Mouse (Mus musculus) forebrain, embryonic 13.5 days (tissue): Measurements from ENCODE around the gene Adgrl2. TPM values are rescaled to one million over a fixed set of nuclear protein-coding genes. Genes with fewer than 3 reads are reported as not detected.

Experiments used
- ATAC-seq: fragments of 200-750 bp; cut with Nextera tagmentation; 2 replicates; pipeline ENCODE4 v1.8.0; 2017
- H3K27ac ChIP-seq: fragments of 300-500 bp; sonication (generic); 2 replicates; pipeline ENCODE4 v1.5.1; 2015; ENCODE audit warnings: inconsistent platforms, mild to moderate bottlenecking, moderate library complexity
- H3K27me3 ChIP-seq: fragments of 300-500 bp; sonication (generic); 2 replicates; pipeline ENCODE4 v1.6.1; 2015; ENCODE audit warnings: mild to moderate bottlenecking, inconsistent platforms
- H3K36me3 ChIP-seq: fragments of 300-500 bp; sonication (generic); 2 replicates; pipeline ENCODE4 v1.6.1; 2015; ENCODE audit warnings: mild to moderate bottlenecking, inconsistent platforms; ENCODE audit not compliant: poor library complexity, severe bottlenecking
- H3K4me1 ChIP-seq: fragments of 300-500 bp; sonication (generic); 2 replicates; pipeline ENCODE4 v1.6.1; 2015; ENCODE audit warnings: inconsistent platforms
- H3K4me2 ChIP-seq: fragments of 300-500 bp; sonication (generic); 2 replicates; pipeline ENCODE4 v1.6.1; 2015; ENCODE audit warnings: inconsistent platforms, mild to moderate bottlenecking, moderate library complexity
- H3K4me3 ChIP-seq: fragments of 300-500 bp; sonication (generic); 2 replicates; pipeline ENCODE4 v1.5.1; 2015; ENCODE audit warnings: mild to moderate bottlenecking, inconsistent platforms
- H3K9ac ChIP-seq: fragments of 300-500 bp; sonication (generic); 2 replicates; pipeline ENCODE4 v1.6.1; 2015; ENCODE audit warnings: mild to moderate bottlenecking, inconsistent platforms
- H3K9me3 ChIP-seq: fragments of 300-500 bp; sonication (generic); replicated peaks from 2 replicates; pipeline ENCODE4 v1.6.1; 2016; ENCODE audit warnings: inconsistent platforms
- whole genome bisulfite sequencing: fragments of 180-500 bp; shearing (Covaris S2); methylation state at CpG from one replicate; pipeline ENCODE4 v1.1.7; 2015; 5-methylcytosine and 5-hydroxymethylcytosine counted together
- polyA plus RNA-seq: library from polyadenylated mRNA; unstranded; fragments of >200 nt; fragmentation: Nextera tagmentation; extraction: Ambion mirVana; gene quantifications from 2 replicates; pipeline ENCODE4 v1.2.1, GENCODE M21; 2015

Gene Adgrl2
- polyA plus RNA-seq = 70.1 and 76.1 TPM in 2 replicates

GRCm38 (mm10) chr3:148990531-148991003 is at the start of gene Adgrl2:
Gene Adgrl2, minus strand, starts transcription at chr3:148990555.
- Histone ChIP-seq H3K27me3 (no peaks in the 10 kb centered on the region), H3K4me2 (peak within 1 kb of the TSS; percentile 88), H3K27ac (peak within 1 kb of the TSS; percentile 100), H3K9ac (peak within 1 kb of the TSS; percentile 97), H3K4me3 (peak within 1 kb of the TSS; percentile 95), H3K36me3 (no peaks in the 10 kb centered on the region), H3K4me1 (peaks cover 25% of the 10 kb centered on the region), H3K9me3 (no peaks in the 10 kb centered on the region)
- under 1% methylated on average over 25 of the region's 25 CpGs for WGBS
- no peak; the same call in 1 of the 2 replicates for ATAC-seq

GRCm38 (mm10) chr3:149038771-149039170 is 48.4 kb upstream of the Adgrl2 start:
- ATAC-seq = no peak
- Histone ChIP-seq H3K9me3 (no peaks in the 10 kb centered on the region), H3K9ac (no peak overlapping the region), H3K4me1 (peaks cover 21% of the 10 kb centered on the region), H3K36me3 (no peaks in the 10 kb centered on the region), H3K4me2 (no peak overlapping the region), H3K27me3 (no peaks in the 10 kb centered on the region), H3K27ac (no peak overlapping the region), H3K4me3 (no peak overlapping the region)
- WGBS = 58% methylated on average over 4 of the region's 4 CpGs

GRCm38 (mm10) chr3:149019925-149020324 is 29.6 kb upstream of the Adgrl2 start:
- Histone ChIP-seq H3K9ac (no peak overlapping the region), H3K4me3 (no peak overlapping the region), H3K9me3 (no peaks in the 10 kb centered on the region), H3K27me3 (no peaks in the 10 kb centered on the region), H3K36me3 (no peaks in the 10 kb centered on the region), H3K4me1 (no peaks in the 10 kb centered on the region), H3K27ac (no peak overlapping the region), H3K4me2 (no peak overlapping the region)
- WGBS = 67% methylated on average over 5 of the region's 5 CpGs
- no peak for ATAC-seq

DNA sequence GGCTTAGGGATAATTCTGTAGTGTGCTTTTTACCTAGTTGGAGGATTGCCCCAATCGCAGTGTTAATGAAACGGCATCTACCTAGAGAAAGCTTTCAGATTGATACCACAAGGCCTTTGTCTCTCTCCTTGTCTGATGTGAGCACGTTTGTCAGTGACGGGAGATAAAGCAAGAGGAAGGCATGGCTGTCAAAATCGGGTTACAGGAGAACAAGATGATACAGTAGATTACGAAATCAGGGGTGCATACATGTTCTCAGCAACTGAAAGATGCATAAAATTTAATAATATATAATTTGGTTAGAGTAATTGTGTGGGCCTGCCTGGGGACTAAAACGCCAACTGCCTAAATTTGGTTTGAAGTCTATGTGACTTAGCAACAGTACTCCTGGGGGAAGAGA is 19.0 kb upstream of the Adgrl2 start:
- H3K9me3 ChIP-seq = no peaks in the 10 kb centered on the region
- H3K4me3 ChIP-seq = no peak overlapping the region
- H3K4me2 ChIP-seq = no peak overlapping the region
- no peak overlapping the region for H3K27ac ChIP-seq
- peaks cover 7% of the 10 kb centered on the region; the same call in 1 of the 2 replicates for H3K4me1 ChIP-seq
- no peaks in the 10 kb centered on the region for H3K36me3 ChIP-seq
- no peaks in the 10 kb centered on the region for H3K27me3 ChIP-seq
- ATAC-seq = no peak
- WGBS = 73% methylated on average over 7 of the region's 7 CpGs
- H3K9ac ChIP-seq = no peak overlapping the region

DNA sequence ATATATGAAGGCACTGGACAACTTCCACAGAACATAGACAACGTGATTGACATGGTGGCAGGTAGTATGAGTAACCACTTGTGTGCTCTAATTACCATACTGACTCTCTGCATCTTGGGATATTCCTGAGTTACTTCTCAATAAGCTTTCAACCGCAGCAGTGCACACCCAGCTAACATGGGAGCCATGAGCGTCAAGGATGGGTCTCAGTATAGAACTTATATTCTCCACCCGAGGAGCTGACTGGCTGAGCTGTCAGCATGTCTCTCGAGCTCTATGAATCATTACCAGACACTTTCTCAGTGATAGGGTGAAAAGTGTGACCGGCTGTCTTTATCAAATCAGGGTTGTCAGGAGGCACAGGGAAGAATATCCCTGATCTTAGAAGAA is 18.3 kb upstream of the Adgrl2 start:
- ATAC-seq = no peak

GRCm38 (mm10) chr3:149007860-149008633 is 17.7 kb upstream of the Adgrl2 start:
- no peak overlapping the region for H3K4me3 ChIP-seq
- ATAC-seq = no peak
- peaks cover 7% of the 10 kb centered on the region; the same call in 1 of the 2 replicates for H3K4me1 ChIP-seq
- H3K4me2 ChIP-seq = peak overlapping the region; percentile 14; the same call in 1 of the 2 replicates
- 73% methylated on average over 20 of the region's 20 CpGs for WGBS
- H3K36me3 ChIP-seq = no peaks in the 10 kb centered on the region
- no peak overlapping the region for H3K27ac ChIP-seq
- no peak overlapping the region for H3K9ac ChIP-seq
- no peaks in the 10 kb centered on the region for H3K27me3 ChIP-seq
- H3K9me3 ChIP-seq = no peaks in the 10 kb centered on the region

More for the DNA sequence above, 18.3 kb upstream of the Adgrl2 start:
- Histone ChIP-seq H3K4me3 (no peak overlapping the region), H3K4me1 (peaks cover 7% of the 10 kb centered on the region; the same call in 1 of the 2 replicates), H3K36me3 (no peaks in the 10 kb centered on the region), H3K27me3 (no peaks in the 10 kb centered on the region), H3K9ac (no peak overlapping the region), H3K9me3 (no peaks in the 10 kb centered on the region), H3K4me2 (no peak overlapping the region), H3K27ac (no peak overlapping the region)
- 82% methylated on average over 6 of the region's 6 CpGs for WGBS

- 47% methylated on average over 8 of the region's 8 CpGs for WGBS
- ATAC-seq = no peak
- H3K9me3 ChIP-seq = no peaks in the 10 kb centered on the region
- no peaks in the 10 kb centered on the region for H3K36me3 ChIP-seq
- H3K4me2 ChIP-seq = no peak overlapping the region
- H3K4me1 ChIP-seq = 0 out of 2 replicates have a peak, but pooled peaks cover 4% of the 10 kb centered on the region
- H3K27ac ChIP-seq = no peak overlapping the region
- no peaks in the 10 kb centered on the region for H3K27me3 ChIP-seq
- no peak overlapping the region for H3K4me3 ChIP-seq
- H3K9ac ChIP-seq = no peak overlapping the region
These were observed 11.0 kb upstream of the Adgrl2 start for GRCm38 (mm10) chr3:149001364-149001763.

GRCm38 (mm10) chr3:148998661-148999060 is 8.3 kb upstream of the Adgrl2 start:
- H3K27ac ChIP-seq = no peak overlapping the region
- H3K9ac ChIP-seq = no peak overlapping the region
- WGBS = 84% methylated on average over 10 of the region's 10 CpGs
- no peak for ATAC-seq
- H3K4me1 ChIP-seq = 0 out of 2 replicates have a peak, but pooled peaks cover 4% of the 10 kb centered on the region
- H3K4me2 ChIP-seq = no peak overlapping the region
- no peaks in the 10 kb centered on the region for H3K27me3 ChIP-seq
- H3K36me3 ChIP-seq = no peaks in the 10 kb centered on the region
- H3K9me3 ChIP-seq = no peaks in the 10 kb centered on the region
- no peak overlapping the region for H3K4me3 ChIP-seq

DNA sequence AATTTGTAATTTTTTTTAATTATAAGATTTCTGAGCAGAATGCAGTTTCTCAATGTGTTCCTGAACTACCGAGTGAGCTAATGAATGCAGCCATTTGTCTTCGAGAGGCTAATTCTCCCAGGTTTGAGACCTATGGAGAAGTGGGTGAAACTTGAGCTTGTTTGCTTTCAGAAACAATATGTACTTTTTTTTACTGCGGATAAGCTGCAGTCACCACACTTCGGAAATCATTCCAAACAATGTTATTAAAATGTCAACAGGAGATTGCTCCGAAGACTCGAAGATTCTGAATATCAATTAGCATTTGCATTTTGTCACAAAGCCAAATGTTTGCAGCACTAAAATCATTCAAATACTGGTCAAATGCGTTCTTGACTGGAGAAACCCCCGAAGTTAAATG is 701 bp upstream of the Adgrl2 start:
- Histone ChIP-seq H3K27me3 (no peaks in the 10 kb centered on the region), H3K9ac (no peak overlapping the region), H3K27ac (peak overlapping the region; percentile 57), H3K36me3 (no peaks in the 10 kb centered on the region), H3K4me3 (peak overlapping the region; percentile 95), H3K9me3 (no peaks in the 10 kb centered on the region), H3K4me2 (peak overlapping the region; percentile 88), H3K4me1 (peaks cover 22% of the 10 kb centered on the region)
- ATAC-seq = no peak
- WGBS = under 1% methylated on average over 8 of the region's 8 CpGs

GRCm38 (mm10) chr3:148989818-148990530 is 381 bp downstream of the Adgrl2 start:
- peak overlapping the region; percentile 100 for H3K27ac ChIP-seq
- H3K4me2 ChIP-seq = peak overlapping the region; percentile 88
- H3K9me3 ChIP-seq = no peaks in the 10 kb centered on the region
- peak overlapping the region; percentile 97 for H3K9ac ChIP-seq
- peak; percentile 59 for ATAC-seq
- under 1% methylated on average over 38 of the region's 68 CpGs for WGBS
- H3K4me3 ChIP-seq = peak overlapping the region; percentile 95
- peaks cover 31% of the 10 kb centered on the region for H3K4me1 ChIP-seq
- no peaks in the 10 kb centered on the region for H3K27me3 ChIP-seq
- H3K36me3 ChIP-seq = no peaks in the 10 kb centered on the region

DNA sequence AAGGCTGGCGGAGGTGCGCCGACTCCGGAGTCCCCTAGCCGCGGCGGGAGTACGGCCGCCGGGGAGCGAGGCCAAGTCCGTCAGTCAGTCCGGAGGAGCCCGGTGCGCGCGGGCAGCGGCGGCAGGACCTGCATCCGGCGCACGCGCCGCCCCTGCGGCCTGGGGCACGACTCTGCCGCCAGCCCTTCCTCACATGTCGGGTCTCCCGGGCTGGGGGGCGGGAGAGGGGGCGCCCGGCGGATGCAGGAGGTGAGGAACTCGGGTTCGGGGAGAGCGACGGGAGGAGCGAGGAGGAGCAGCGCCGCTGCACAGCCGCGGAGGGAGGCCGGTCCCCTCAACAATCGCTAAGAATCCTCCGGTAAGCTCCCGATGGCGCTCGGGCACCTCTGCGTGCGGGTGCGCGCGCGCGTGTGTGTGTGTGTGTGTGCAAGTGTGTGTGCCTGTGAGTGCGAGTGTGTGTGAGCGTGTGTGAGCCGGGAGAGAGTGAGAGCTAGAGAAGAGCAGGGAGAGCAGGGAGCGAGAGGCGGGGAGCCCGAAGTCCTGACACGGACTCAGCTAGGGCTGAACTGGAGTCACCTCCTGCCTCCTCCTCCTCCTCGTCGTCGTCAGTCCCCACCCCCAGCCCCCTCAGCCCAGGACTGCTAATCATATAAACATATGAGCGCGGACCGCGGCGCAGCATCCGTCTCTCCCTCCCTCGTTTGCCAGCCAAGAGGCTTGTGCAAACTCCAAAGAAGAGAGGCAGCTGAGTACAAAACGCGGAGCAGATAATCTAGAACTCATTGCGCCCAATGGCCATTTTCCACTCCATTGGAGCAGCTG is 1.1 kb downstream of the Adgrl2 start:
- Histone ChIP-seq H3K9me3 (no peaks in the 10 kb centered on the region), H3K36me3 (no peaks in the 10 kb centered on the region), H3K27ac (peak overlapping the region; percentile 100), H3K4me3 (peak overlapping the region; percentile 95), H3K27me3 (no peaks in the 10 kb centered on the region), H3K9ac (peak overlapping the region; percentile 97), H3K4me1 (peaks cover 38% of the 10 kb centered on the region), H3K4me2 (peak overlapping the region; percentile 88)
- under 1% methylated on average over 52 of the region's 75 CpGs for WGBS
- ATAC-seq = peak; percentile 83
